Mouse (Mus musculus) skeletal muscle tissue, adult 2 months (tissue): Measurements from ENCODE around the gene Mex3d.

Experiments used
- DNase-seq: peaks from one replicate; pipeline ENCODE4 v3.0.0-alpha.2; 2012; ENCODE audit warnings: low read depth, low spot score

Gene Mex3d

DNA sequence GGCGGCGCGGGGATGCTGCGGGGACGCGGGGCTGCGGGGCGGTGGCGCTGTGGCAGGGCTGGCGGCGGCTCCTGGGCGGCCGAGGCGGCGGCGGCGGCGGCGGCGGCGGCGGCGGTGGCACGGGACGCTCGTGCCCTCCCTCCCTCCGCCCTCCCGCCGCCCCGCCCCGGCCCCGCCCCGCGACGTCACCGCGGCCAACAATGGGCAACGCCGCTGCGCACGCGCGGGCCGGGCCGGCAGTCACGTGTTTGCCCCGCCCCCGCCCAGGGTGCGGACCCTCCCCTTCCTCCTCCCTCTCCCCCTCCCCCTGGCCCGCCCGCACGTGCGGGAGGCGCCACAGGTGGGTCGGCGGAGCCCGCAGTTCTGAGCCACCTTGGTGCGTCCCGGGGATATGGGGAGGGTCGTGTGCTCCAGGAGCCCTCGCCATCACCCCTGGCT, at the start of gene Mex3d:
Mex3d (minus strand) TSS at position 138 of the 438 bp plus-strand sequence.
- DNase-seq: peak; percentile 83

DNA sequence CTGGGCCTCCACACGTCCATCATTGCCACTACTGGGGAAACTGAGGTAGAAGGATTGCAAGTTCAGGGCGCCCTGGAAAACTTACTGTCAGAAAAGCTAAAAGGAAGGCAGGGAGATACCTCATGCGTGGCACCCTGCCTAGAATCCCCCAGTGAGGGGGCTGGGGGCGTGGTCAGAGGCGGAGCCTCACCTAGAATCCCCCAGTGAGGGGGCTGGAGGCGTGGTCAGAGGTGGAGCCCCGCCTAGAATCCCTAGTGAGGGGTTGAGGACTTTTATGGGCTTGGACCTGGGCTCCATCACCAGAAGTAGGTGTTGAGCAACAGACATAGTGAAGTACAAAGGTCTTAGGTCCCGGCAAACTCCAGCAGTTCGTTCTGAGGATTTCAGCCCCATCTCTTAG, 48.8 kb upstream of the Mex3d start:
- no peak for DNase-seq

DNA sequence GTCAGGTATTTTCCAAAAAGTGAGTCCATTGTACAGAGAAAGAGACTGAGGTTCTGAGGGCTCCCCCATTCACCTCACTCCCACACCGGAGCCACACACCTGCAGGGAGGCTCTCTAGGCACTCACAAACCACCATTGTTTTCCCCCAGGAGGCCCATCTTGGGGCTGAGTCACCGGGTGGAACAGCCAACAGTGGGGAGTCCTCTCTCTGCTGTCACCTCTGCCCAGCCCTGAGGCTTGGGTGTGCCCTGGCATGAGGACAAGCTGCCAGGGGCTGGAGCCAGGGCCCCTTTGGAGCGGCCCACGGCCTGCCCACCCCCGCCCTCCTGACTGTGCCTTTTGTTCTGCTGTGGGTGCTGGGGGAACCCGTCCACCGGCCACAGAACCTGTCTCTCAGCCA, 48.3 kb upstream of the Mex3d start:
- DNase-seq: no peak

DNA sequence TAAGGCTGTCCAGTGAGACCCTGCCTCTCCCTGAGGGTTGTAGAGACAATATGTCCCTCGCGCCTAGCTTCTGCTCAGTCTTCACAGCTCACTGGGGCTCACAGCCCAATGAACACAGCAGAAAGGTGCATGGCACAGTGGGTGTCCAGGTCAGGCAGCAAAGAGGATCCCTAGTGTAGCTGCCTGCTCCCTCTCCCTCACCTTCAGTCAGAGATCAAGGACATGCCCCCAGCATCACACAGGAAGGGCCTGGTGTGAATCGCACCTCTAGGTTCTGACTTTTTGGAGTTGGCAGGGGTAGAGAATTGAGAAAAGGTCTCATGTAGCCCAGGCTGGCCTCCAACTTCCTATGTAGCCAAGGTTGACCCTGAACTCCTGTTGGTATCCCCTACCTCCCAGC, 47.4 kb upstream of the Mex3d start:
- no peak for DNase-seq

DNA sequence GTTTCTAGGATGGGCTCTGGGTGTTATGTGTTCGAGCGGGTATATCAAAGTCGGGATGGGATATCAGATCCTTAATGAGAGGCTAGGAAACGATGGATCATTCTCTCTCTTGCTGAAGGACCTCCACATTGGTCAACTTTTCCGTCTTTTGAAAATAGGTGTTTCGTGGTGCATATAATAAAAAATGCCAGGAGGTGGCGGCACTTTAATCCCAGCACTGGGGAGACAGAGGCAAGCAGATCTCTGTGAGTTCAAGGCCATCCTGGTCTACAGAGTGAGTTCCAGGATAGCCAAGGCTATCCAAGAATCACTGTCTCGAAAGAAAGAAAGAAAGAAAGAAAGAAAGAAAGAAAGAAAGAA, 46.8 kb upstream of the Mex3d start:
- DNase-seq: no peak

DNA sequence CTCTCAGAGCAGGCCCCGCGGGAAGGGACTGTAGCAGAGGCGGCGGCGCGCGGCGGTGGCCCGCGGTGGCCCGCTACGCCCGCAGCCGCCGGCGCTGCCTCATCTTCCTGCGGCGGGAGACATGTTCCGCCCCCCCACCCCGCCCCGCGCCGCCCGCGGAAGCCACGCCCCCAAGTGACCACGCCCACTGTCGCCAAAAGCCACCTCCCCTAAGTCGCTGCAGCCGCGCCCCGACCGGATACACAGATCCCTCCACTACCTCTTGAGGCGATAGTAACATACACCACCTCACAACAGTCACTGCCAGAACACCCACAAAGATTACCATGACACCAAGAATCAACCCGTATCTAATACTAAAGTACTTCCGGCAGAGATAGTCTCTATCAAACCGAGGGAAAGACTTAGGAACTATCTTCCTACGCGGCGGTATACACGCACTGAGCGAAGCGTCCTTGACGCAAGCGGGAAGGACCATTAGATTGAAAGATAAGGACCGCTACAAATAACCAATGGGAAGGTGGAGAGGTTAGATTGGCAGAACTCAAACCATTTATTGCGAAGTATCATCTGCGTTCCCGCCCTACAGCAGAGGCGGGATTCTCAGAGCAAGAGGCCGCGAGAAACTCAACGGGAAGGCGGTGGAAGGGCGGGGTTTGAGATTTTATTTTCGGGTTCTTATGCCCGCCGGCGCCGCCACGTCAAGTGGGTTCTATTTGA, 46.2 kb upstream of the Mex3d start, which contains the start of gene Tcf3:
Tcf3 (minus strand) TSS at position 135 of the 720 bp plus-strand sequence.
- DNase-seq: peak; percentile 99

DNA sequence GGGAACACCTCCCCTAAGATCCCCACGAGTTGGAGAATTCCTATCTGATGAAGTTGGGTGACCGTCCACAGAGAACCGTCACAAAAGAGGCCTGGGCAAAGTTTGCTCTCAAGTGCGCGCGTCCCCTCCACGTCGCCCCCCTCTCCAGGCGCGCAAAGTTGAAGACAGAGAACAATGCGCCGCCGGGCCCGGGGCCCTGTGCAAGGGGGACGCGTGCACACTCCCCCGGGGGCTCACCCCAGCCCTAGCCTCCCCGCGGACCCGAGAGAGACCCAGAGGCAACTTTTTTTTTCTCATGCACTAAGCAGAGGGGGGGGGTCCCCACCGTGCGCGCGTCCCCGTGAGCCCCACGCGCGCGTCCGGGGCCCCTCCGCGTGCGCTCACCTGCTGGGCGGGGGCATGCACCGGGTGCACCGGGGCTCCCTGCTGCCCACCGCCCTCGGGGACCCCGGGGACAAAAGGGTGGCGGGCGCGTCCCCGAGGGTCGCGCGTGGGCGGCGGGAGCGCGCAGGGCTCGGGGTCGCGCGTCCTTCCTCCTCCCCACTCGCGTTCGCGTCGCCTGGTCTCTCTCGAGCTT, 45.6 kb upstream of the Mex3d start:
- no peak for DNase-seq

DNA sequence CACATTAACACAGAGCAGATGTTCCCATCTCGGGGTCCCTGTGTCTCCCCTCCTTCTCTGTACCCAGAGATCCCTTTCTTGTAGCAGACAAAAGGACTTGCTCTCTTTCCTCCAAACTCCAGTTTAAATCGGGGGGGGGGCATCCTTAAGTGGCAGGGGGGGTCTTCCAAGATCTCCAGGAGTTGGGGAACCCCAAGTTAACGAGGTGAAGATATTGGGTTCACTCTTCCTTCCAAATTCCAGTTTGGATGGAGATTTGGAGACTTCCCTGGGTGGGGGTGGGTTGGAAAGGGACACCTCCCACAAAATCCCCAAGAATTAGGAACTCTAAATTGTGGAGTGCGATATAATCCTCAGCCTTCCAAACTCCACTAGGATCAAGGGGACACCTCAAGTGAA, 44.9 kb upstream of the Mex3d start:
- no peak for DNase-seq

DNA sequence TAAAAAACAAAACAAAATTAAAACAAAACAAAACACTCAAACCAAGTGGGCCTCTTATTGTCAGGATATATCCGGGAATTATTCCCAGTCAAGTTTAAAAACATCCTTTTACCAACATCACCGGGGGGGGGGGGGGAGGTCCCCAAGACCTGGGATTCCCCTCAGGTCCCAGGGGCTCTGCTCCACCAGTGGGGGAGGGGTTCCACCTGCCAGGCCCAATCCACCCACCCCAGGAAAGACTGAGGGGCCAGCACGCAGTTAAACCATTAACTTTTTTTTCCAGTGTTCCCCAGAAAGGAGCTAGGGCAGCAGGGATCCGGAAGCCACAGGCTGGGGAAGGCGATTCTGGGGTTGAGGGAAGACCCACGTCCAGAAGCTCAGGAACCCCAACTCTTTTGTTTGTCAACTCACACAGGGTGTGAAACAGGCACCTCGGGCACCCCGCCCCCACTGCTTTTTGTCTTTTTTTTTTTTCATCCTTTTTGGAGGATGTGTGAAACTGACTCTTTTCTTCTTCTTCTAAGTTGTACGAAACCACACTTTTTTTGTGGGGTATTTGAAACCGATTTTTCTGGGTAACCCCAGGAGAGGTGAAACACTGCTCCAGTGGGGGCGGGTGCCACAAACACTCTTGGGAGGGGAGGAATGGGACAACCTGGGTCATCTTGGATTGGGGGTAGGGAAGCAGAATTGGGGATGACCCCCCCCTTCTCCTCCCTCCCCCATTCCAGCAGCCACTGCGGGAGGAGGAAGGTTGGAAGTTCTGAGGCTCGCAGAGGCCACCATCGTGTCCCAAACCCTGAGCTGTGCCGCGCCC, 44.3 kb upstream of the Mex3d start:
- no peak for DNase-seq

DNA sequence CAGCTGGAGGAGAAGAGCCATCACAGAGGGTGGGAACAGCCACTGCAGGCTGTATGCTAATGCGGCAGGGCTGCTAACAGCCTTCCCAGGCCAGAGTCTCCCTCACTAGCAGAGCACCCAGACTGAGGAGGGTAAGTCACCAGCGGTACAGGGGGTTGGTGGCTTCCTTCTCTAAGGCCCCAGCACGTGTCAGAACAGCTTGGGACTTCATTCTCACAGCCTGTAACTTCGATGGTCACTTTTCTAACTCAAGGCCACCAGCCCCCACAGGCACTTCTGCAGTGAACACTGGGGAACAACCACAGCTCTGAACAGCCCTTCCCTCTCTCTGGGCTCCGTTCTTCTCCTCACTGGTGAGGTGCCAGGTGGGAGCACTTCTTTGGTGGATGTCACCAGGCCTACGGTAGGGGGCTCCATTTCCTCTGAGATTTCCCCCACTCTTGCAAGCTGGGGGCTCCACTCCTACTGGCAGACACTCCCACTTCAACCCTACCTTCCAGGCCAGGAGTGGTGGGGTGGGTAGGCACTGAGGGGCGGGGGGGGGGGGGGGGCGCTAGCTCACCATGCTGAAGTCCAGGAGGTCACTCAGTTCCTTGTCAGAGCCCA, 43.0 kb upstream of the Mex3d start:
- DNase-seq: no peak

DNA sequence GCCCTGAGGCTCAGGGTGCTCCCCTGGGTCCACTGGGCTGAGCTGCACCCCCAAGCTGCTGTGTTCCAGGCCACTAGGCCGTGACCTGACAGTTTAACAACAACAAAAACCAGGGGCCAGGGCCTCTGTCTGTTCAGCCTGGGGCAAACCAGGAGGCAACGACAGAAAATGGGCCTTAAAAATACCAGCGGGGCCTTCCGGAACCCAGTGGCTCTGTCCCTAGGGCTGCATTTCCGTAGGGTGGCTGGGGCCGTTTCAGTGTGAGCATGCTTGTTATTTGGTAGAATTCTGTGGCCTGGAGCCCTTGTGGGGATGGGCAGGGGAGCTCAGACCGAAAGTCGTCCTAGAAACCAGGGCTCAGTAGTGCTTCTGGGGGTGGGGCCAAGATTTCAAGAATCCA, 42.3 kb upstream of the Mex3d start:
- no peak for DNase-seq

DNA sequence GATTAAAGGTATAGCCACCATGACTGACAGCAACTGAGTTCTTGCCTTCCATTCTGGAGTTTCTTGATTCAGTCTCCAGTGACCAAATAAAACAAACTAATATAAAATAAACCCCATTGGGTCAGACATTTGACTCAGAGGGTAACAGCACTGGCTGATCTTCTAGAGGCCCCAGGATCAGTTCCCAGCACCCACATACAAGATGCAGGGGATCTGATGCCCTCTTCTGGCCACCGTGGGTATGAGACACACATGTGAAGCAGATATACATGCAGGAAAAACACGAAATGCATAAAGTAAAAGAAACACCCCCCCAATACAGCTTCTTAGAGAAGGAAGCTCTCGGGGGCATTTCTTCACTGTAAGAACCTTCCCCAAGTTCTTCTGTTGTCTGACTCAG, 37.6 kb upstream of the Mex3d start:
- DNase-seq: no peak

DNA sequence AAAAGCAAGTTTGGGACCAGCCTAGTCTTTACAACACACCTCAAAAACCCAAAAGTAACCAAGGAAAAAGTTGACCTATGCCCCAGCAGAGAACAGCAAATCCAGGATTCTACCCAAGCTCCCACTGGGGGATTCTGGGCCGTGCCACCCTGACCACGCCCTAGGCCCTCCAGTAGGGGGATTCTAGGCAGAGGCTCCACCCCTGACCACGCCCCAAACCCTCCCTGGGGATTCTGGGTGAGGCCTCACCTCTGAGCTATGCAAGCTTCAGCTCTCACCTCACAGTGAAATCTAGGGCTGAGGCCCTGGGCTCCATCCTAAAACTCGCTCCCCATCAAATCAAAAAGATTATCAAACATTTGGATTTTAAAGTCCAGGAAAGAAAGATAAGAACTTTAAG, 36.1 kb upstream of the Mex3d start:
- no peak for DNase-seq

DNA sequence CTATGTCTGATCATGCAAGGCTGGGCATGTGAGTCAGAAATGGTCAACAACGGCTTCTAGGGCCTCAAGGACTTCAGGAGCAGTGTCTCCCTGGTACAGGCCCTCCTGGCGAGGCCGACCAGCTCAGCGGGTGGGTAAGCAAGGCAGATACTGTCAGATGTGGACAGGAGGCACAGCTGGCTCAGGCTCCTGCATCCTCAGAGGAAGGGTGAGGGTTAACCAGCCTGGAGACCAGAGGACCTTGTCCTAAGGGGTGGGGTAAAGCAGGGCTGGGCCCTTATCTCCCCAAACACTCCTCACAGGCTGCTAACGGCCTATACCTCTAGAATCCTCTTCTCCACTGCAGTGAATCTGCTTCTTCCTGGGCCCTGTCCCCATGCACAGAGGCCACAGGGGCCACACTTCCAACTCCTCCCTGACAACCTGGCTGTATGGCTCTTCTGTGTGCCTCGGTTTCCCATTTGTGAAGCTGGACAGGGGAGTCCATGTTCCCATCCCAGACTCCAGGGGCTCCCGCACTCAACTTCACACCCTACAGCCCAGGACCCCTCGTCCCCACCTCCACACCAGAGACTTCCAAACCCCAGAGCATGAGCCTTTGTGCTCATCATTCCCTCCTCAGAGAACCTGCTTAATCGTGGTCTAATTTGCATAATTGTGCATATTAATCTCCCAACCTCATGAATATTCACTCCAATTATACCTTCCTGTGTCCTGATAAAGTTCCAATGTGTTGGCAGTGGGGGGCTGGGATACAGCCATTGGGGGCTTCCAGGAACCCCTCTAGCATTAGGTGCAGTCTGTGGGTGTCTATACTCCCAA, 34.4 kb upstream of the Mex3d start:
- DNase-seq: no peak

DNA sequence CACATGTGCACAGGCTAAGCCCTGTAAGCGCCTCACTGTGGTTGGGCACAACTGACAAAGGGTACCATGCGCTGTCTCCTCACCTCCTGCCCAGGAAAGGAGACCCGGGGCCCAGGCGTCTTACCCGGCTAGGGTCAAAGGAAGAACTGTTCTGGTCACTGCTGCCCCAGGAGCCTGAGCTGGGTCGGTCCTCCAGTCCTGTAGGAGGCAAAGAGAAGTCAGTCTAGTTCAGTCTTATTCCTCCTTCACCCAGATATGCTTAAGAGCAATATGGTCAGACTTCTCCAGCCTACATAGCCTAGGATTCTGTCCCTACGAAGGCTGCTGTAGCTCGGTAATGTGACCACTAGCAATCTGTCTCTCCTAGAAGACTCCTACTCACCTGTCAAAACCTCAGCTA, 33.7 kb upstream of the Mex3d start:
- no peak for DNase-seq

DNA sequence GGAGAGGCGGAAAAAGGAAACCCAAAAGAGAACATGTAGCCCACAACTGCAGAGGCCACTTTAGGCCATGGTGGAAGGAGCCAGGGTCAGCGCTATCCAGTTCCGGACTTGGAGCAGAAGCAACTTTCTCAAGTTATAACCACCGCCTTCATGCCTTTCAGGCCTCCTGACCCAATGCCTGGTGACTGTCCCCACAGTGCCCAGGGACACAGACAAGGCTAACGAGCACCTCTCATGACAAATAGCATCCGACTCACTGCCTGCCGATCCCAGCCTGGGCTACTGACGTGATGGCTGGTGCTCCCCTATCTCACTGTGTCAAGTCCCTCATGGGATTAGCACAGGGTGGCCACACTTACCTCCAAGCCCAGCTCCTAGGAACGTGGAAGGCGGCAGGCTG, 33.3 kb upstream of the Mex3d start:
- no peak for DNase-seq

DNA sequence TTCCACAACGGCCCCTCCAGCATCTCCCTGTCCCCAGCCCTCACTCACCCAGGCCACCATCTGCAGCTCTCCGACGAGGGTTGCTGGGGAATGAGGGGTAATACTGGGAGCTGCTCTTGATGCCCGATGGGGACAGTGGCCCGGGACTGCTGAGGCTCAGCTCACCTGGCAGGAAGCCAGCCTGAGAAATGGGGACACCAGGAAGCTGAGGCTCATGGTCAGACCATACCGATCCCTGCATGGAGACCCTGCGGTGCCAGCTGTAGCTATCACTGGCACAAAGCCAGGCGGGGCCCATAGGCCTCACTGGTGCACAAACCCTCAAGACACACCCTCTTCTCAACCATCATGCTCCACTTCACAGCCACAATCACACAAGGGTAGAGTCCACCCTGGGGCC, 32.0 kb upstream of the Mex3d start:
- DNase-seq: no peak

DNA sequence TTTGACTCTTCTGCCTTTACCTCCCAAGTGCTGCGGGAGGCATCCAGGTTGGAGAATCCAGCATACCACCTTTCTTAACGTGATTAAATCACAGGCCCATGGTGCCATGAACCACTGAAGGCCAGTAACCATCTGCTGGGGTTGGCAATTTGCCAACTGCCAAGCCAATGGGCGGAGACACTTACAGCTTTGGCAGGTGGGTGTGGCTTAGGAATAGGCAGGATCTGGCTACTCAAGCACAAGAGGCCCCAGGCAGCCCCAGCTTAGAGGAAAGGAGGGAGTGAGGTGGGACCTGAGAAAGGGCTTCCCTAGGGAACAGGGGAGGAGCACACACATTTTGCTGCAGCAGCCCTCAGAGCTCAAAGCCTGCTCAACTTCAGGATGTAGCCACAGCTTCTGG, 30.9 kb upstream of the Mex3d start:
- DNase-seq: no peak

DNA sequence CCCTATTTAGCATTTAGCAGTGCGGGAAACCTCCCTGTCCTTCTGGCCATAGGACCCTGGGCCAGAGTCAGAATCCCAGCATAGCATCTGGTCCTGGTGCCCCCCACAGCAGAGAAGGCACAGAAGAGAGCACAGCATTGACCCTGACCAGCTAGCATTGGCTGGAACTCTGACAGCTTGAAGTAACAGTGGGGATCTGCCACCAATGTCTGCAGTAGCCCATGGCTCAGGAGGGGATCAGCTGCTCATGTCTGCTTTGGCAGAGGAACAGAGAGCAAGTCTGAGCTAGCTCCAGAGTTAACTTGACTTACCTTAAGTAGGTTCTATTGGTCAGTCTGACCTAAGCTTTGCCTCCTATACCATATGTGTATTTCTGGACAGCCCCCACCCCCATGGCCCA, 30.4 kb upstream of the Mex3d start:
- no peak for DNase-seq

DNA sequence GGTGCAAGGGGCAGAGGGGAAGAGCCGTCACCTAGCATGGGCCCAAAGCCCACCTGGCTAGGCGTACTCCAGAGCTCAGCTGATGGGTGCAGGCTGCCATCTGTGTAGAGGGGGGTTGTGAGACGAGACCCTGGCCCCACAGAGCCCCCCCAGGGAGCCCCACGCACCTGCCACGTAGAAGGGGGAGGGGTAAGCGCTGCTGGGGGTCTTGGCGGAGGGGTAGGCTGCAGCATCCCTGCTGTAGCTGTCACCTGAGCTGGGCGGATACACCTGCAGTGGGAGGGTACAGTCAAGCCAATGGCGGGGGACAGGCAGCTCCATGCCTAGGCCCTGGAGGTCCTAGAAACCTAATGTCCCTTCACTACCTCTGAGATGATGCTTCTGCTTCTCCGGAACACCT, 29.9 kb upstream of the Mex3d start:
- no peak for DNase-seq

DNA sequence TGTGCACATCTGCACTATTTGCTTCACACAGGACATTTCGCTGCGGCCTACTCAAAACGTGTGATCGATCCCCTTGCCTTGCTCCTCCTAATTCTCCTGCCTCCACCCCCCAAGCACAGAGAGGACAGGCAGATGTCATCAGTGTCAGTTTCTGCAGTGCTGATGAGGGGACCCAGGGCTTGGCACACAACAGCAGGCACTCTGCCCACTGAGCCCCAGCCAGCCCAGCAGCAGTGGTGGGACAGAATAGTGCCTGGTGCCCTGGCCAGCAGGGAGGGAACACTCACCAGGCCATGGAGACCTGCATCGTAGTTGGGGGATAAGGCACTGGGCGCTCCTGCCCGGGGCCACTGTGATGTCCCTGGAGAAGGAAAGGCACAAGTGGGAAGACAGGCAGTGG, 28.1 kb upstream of the Mex3d start:
- DNase-seq: no peak
